Mouse (Mus musculus): ENCODE measurements around the gene BC025920.

- no peak for TF ChIP-seq CTCF (IDR thresholded peaks at IDR 0.05; ENCODE audit: low read depth, low read length)
- no peak for TF ChIP-seq GATA1 (IDR thresholded peaks at IDR 0.05; ENCODE audit: borderline replicate concordance, low read length)
- TF ChIP-seq POLR2AphosphoS5 (IDR thresholded peaks at IDR 0.05; ENCODE audit: insufficient replicate concordance, low read depth, low read length): no peak
- TF ChIP-seq GATA2 (IDR thresholded peaks at IDR 0.05; ENCODE audit: borderline replicate concordance, low read depth, low read length): no peak
These were observed 40.5 kb upstream of the BC025920 start for GRCm38 (mm10) chr10:81565257-81566228.
